Mouse (Mus musculus): ENCODE results near the gene Osbpl3. TPM values are rescaled to one million over a fixed set of nuclear protein-coding genes. Genes with fewer than 3 reads are reported as not detected.

Gene Osbpl3
- polyA plus RNA-seq, 1 experiment from 2014 or later: 5.3 TPM

- no peaks in the 10 kb centered on the region for H3K27me3 ChIP-seq (replicated peaks; ENCODE audit: control insufficient read depth, insufficient read depth, low read length)
- H3K4me3 ChIP-seq (replicated peaks; ENCODE audit: low read length): no peak overlapping the region
- H3K9ac ChIP-seq (replicated peaks; ENCODE audit: low read depth, low read length): no peak overlapping the region
- no peak for ATAC-seq
- H3K9me3 ChIP-seq (ENCODE audit: control insufficient read depth, low read length): no peaks in the 10 kb centered on the region
- no peak overlapping the region for H3K27ac ChIP-seq (ENCODE audit: low read length)
- H3K4me1 ChIP-seq (replicated peaks; ENCODE audit: control insufficient read depth, insufficient read depth, low read length): peaks cover 3% of the 10 kb centered on the region; the same call in 1 of the 2 replicates
- H3K36me3 ChIP-seq (ENCODE audit: control insufficient read depth, insufficient read depth): no peaks in the 10 kb centered on the region
- WGBS: 87% methylated on average over 10 of the region's 10 CpGs
- H3K4me2 ChIP-seq (ENCODE audit: low read length): no peak overlapping the region
Measured at GRCm38 (mm10) chr6:50419518-50420290, 36.3 kb downstream of the Osbpl3 start.

GRCm38 (mm10) chr6:50418951-50419350 lies 37.0 kb downstream of the Osbpl3 start:
- Histone ChIP-seq H3K4me1 (replicated peaks; ENCODE audit: control insufficient read depth, insufficient read depth, low read length) (peaks cover 11% of the 10 kb centered on the region), H3K4me3 (replicated peaks; ENCODE audit: low read length) (no peak overlapping the region), H3K36me3 (ENCODE audit: control insufficient read depth, insufficient read depth) (no peaks in the 10 kb centered on the region), H3K27ac (ENCODE audit: low read length) (no peak overlapping the region), H3K27me3 (replicated peaks; ENCODE audit: control insufficient read depth, insufficient read depth, low read length) (no peaks in the 10 kb centered on the region), H3K9me3 (ENCODE audit: control insufficient read depth, low read length) (no peaks in the 10 kb centered on the region), H3K9ac (replicated peaks; ENCODE audit: low read depth, low read length) (no peak overlapping the region), H3K4me2 (ENCODE audit: low read length) (no peak overlapping the region)
- ATAC-seq: no peak
- 77% methylated on average over 4 of the region's 4 CpGs for WGBS

- WGBS: 96% methylated on average over 5 of the region's 5 CpGs
- no peaks in the 10 kb centered on the region for H3K9me3 ChIP-seq (ENCODE audit: control insufficient read depth, low read length)
- no peaks in the 10 kb centered on the region for H3K27me3 ChIP-seq (replicated peaks; ENCODE audit: control insufficient read depth, insufficient read depth, low read length)
- ATAC-seq: no peak
- peaks cover 19% of the 10 kb centered on the region for H3K4me1 ChIP-seq (replicated peaks; ENCODE audit: control insufficient read depth, insufficient read depth, low read length)
- no peak overlapping the region for H3K27ac ChIP-seq (ENCODE audit: low read length)
- no peak overlapping the region for H3K9ac ChIP-seq (replicated peaks; ENCODE audit: low read depth, low read length)
- H3K4me3 ChIP-seq (replicated peaks; ENCODE audit: low read length): no peak overlapping the region
- no peak overlapping the region for H3K4me2 ChIP-seq (ENCODE audit: low read length)
- no peaks in the 10 kb centered on the region for H3K36me3 ChIP-seq (ENCODE audit: control insufficient read depth, insufficient read depth)
Measured at GRCm38 (mm10) chr6:50416854-50417253, 39.1 kb downstream of the Osbpl3 start.

GRCm38 (mm10) chr6:50415431-50415830 lies 40.6 kb downstream of the Osbpl3 start:
- no peak overlapping the region for H3K4me3 ChIP-seq (replicated peaks; ENCODE audit: low read length)
- H3K9ac ChIP-seq (replicated peaks; ENCODE audit: low read depth, low read length): no peak overlapping the region
- H3K27me3 ChIP-seq (replicated peaks; ENCODE audit: control insufficient read depth, insufficient read depth, low read length): no peaks in the 10 kb centered on the region
- ATAC-seq: no peak
- no peaks in the 10 kb centered on the region for H3K36me3 ChIP-seq (ENCODE audit: control insufficient read depth, insufficient read depth)
- no peak overlapping the region for H3K27ac ChIP-seq (ENCODE audit: low read length)
- no peak overlapping the region for H3K4me2 ChIP-seq (ENCODE audit: low read length)
- peaks cover 19% of the 10 kb centered on the region for H3K4me1 ChIP-seq (replicated peaks; ENCODE audit: control insufficient read depth, insufficient read depth, low read length)
- no peaks in the 10 kb centered on the region for H3K9me3 ChIP-seq (ENCODE audit: control insufficient read depth, low read length)
- WGBS: 80% methylated on average over 6 of the region's 6 CpGs

GRCm38 (mm10) chr6:50414547-50414946 lies 41.5 kb downstream of the Osbpl3 start:
- Histone ChIP-seq H3K9me3 (ENCODE audit: control insufficient read depth, low read length) (no peaks in the 10 kb centered on the region), H3K9ac (replicated peaks; ENCODE audit: low read depth, low read length) (0 out of 2 replicates have a peak overlapping the region, but pooled peaks have one; percentile 11), H3K27ac (ENCODE audit: low read length) (peak overlapping the region; percentile 65), H3K27me3 (replicated peaks; ENCODE audit: control insufficient read depth, insufficient read depth, low read length) (no peaks in the 10 kb centered on the region), H3K4me3 (replicated peaks; ENCODE audit: low read length) (no peak overlapping the region), H3K36me3 (ENCODE audit: control insufficient read depth, insufficient read depth) (no peaks in the 10 kb centered on the region), H3K4me2 (ENCODE audit: low read length) (no peak overlapping the region), H3K4me1 (replicated peaks; ENCODE audit: control insufficient read depth, insufficient read depth, low read length) (peaks cover 19% of the 10 kb centered on the region)
- WGBS: 33% methylated on average over 6 of the region's 6 CpGs
- ATAC-seq: no peak

- 92% methylated on average over 1 of the region's 1 CpGs for WGBS
- no peak for ATAC-seq
- H3K27ac ChIP-seq (ENCODE audit: low read length): no peak overlapping the region
- no peak overlapping the region for H3K4me3 ChIP-seq (replicated peaks; ENCODE audit: low read length)
- H3K9ac ChIP-seq (replicated peaks; ENCODE audit: low read depth, low read length): no peak overlapping the region
- no peaks in the 10 kb centered on the region for H3K36me3 ChIP-seq (ENCODE audit: control insufficient read depth, insufficient read depth)
- H3K4me1 ChIP-seq (replicated peaks; ENCODE audit: control insufficient read depth, insufficient read depth, low read length): peaks cover 19% of the 10 kb centered on the region
- H3K4me2 ChIP-seq (ENCODE audit: low read length): no peak overlapping the region
- H3K27me3 ChIP-seq (replicated peaks; ENCODE audit: control insufficient read depth, insufficient read depth, low read length): no peaks in the 10 kb centered on the region
- H3K9me3 ChIP-seq (ENCODE audit: control insufficient read depth, low read length): no peaks in the 10 kb centered on the region
Measured at GRCm38 (mm10) chr6:50413381-50413780, 42.6 kb downstream of the Osbpl3 start.

GRCm38 (mm10) chr6:50412174-50412573 lies 43.8 kb downstream of the Osbpl3 start:
- no peaks in the 10 kb centered on the region for H3K9me3 ChIP-seq (ENCODE audit: control insufficient read depth, low read length)
- no peaks in the 10 kb centered on the region for H3K27me3 ChIP-seq (replicated peaks; ENCODE audit: control insufficient read depth, insufficient read depth, low read length)
- no peak overlapping the region for H3K9ac ChIP-seq (replicated peaks; ENCODE audit: low read depth, low read length)
- H3K36me3 ChIP-seq (ENCODE audit: control insufficient read depth, insufficient read depth): no peaks in the 10 kb centered on the region
- H3K4me1 ChIP-seq (replicated peaks; ENCODE audit: control insufficient read depth, insufficient read depth, low read length): peaks cover 19% of the 10 kb centered on the region
- ATAC-seq: peak; percentile 75
- 13% methylated on average over 4 of the region's 4 CpGs for WGBS
- no peak overlapping the region for H3K4me2 ChIP-seq (ENCODE audit: low read length)
- no peak overlapping the region for H3K4me3 ChIP-seq (replicated peaks; ENCODE audit: low read length)
- H3K27ac ChIP-seq (ENCODE audit: low read length): no peak overlapping the region; the same call in 1 of the 2 replicates

GRCm38 (mm10) chr6:50404698-50405097 lies 51.3 kb downstream of the Osbpl3 start:
- WGBS: 66% methylated on average over 11 of the region's 11 CpGs
- no peak overlapping the region for H3K4me3 ChIP-seq (replicated peaks; ENCODE audit: low read length)
- H3K36me3 ChIP-seq (ENCODE audit: control insufficient read depth, insufficient read depth): no peaks in the 10 kb centered on the region
- H3K9me3 ChIP-seq (ENCODE audit: control insufficient read depth, low read length): no peaks in the 10 kb centered on the region
- H3K4me1 ChIP-seq (replicated peaks; ENCODE audit: control insufficient read depth, insufficient read depth, low read length): no peaks in the 10 kb centered on the region
- no peak overlapping the region for H3K4me2 ChIP-seq (ENCODE audit: low read length)
- H3K9ac ChIP-seq (replicated peaks; ENCODE audit: low read depth, low read length): no peak overlapping the region
- ATAC-seq: no peak
- H3K27me3 ChIP-seq (replicated peaks; ENCODE audit: control insufficient read depth, insufficient read depth, low read length): no peaks in the 10 kb centered on the region
- no peak overlapping the region for H3K27ac ChIP-seq (ENCODE audit: low read length)

- no peak for ATAC-seq
- Histone ChIP-seq H3K4me3 (replicated peaks; ENCODE audit: low read length) (no peak overlapping the region), H3K4me1 (replicated peaks; ENCODE audit: control insufficient read depth, insufficient read depth, low read length) (no peaks in the 10 kb centered on the region), H3K27ac (ENCODE audit: low read length) (no peak overlapping the region), H3K9me3 (ENCODE audit: control insufficient read depth, low read length) (no peaks in the 10 kb centered on the region), H3K36me3 (ENCODE audit: control insufficient read depth, insufficient read depth) (no peaks in the 10 kb centered on the region), H3K27me3 (replicated peaks; ENCODE audit: control insufficient read depth, insufficient read depth, low read length) (no peaks in the 10 kb centered on the region), H3K4me2 (ENCODE audit: low read length) (no peak overlapping the region), H3K9ac (replicated peaks; ENCODE audit: low read depth, low read length) (no peak overlapping the region)
- 82% methylated on average over 4 of the region's 4 CpGs for WGBS
Measured at GRCm38 (mm10) chr6:50403524-50403923, 52.5 kb downstream of the Osbpl3 start.

All from forebrain, embryonic 16.5 days (tissue).